Comparison of ENCODE assay signal across 9 mouse cellular contexts in genomic region chr15:86182646-86183045, GRCm38 (mm10). TPM values are rescaled to one million over a fixed set of nuclear protein-coding genes. Genes with fewer than 3 reads are reported as not detected.
DNase-seq lines count a peak whose midpoint lies in the region; ATAC-seq lines count a peak whose summit lies in the region.
"Had no signal": no experiment of that assay in that cellular context is flagged by ENCODE, and none has a peak within 500 bp of the region (broad histone marks: within the 10 kb centered on the region; RNA-seq: fewer than 3 reads in every experiment).

No protein-coding gene starts in this region.

- no peak overlapping the region for H3K9ac ChIP-seq in neural tube, embryonic 13.5 days
- peak overlapping the region; percentile 20; the same call in 1 of the 2 replicates for H3K9ac ChIP-seq in hindbrain, embryonic 14.5 days
- 0 out of 2 replicates have a peak overlapping the region, but pooled peaks have one; percentile 4 for H3K9ac ChIP-seq in lung, embryonic 16.5 days (ENCODE audit: low read length)

- peak overlapping the region; percentile 15; the same call in 1 of the 2 replicates for H3K4me2 ChIP-seq in neural tube, embryonic 13.5 days
- 0 out of 2 replicates have a peak overlapping the region, but pooled peaks have one; percentile 10 for H3K4me2 ChIP-seq in hindbrain, embryonic 14.5 days (replicated peaks)
- peak overlapping the region; percentile 26 for H3K4me2 ChIP-seq in lung, embryonic 16.5 days (ENCODE audit: low read depth, low read length)

- DNase-seq in adrenal gland, postnatal 10 days = peak; percentile 65
- DNase-seq in adrenal gland, postnatal 4 days (ENCODE audit: low spot score in 2 of 2) = no peak
- no peak for DNase-seq in neural tube, embryonic 10.5 days (ENCODE audit: extremely low spot score, low spot score)
- DNase-seq in hindbrain, embryonic 14.5 days (ENCODE audit: low spot score) = no peak
- peak; percentile 56 to 67 for DNase-seq in spleen, postnatal 14 days (ENCODE audit: low spot score in 2 of 2)
- no peak for DNase-seq in frontal cortex, adult 2 months (ENCODE audit: extremely low spot score in 1 of 2, low spot score in 1 of 2)

- WGBS in neural tube, embryonic 13.5 days = 60% methylated on average over 13 of the region's 13 CpGs
- 56% methylated on average over 13 of the region's 13 CpGs for WGBS in hindbrain, embryonic 14.5 days
- 26% methylated on average over 13 of the region's 13 CpGs for WGBS in lung, embryonic 16.5 days

- peak overlapping the region; percentile 69 for H3K27ac ChIP-seq in neural tube, embryonic 13.5 days (replicated peaks)
- H3K27ac ChIP-seq in hindbrain, embryonic 14.5 days = peak overlapping the region; percentile 47
- H3K27ac ChIP-seq in lung, embryonic 16.5 days (ENCODE audit: low read length) = peak overlapping the region; percentile 77

- H3K36me3 ChIP-seq in neural tube, embryonic 13.5 days = no peaks in the 10 kb centered on the region
- no peaks in the 10 kb centered on the region for H3K36me3 ChIP-seq in hindbrain, embryonic 14.5 days (replicated peaks; ENCODE audit: control insufficient read depth, insufficient read depth)
- no peaks in the 10 kb centered on the region for H3K36me3 ChIP-seq in lung, embryonic 16.5 days (ENCODE audit: control insufficient read depth, insufficient read depth, low read length)

- no peak overlapping the region for H3K4me3 ChIP-seq in neural tube, embryonic 13.5 days
- H3K4me3 ChIP-seq in hindbrain, embryonic 14.5 days (replicated peaks; ENCODE audit: low read length) = no peak overlapping the region; the same call in 1 of the 2 replicates
- no peak overlapping the region for H3K4me3 ChIP-seq in lung, embryonic 16.5 days (ENCODE audit: low read length)
- H3K4me3 ChIP-seq: erythroblast, embryonic 14.5 days had no signal

- no peak for ATAC-seq in neural tube, embryonic 13.5 days (ENCODE audit: low read depth)
- ATAC-seq in hindbrain, embryonic 14.5 days (ENCODE audit: low FRiP score) = no peak
- ATAC-seq in lung, embryonic 16.5 days (ENCODE audit: low read depth) = no peak

- no peaks in the 10 kb centered on the region for H3K27me3 ChIP-seq in neural tube, embryonic 13.5 days
- H3K27me3 ChIP-seq in hindbrain, embryonic 14.5 days (ENCODE audit: control insufficient read depth, insufficient read depth, low read length) = no peaks in the 10 kb centered on the region
- H3K27me3 ChIP-seq in lung, embryonic 16.5 days (ENCODE audit: control insufficient read depth, insufficient read depth, low read depth, low read length) = no peaks in the 10 kb centered on the region

- peaks cover 50% of the 10 kb centered on the region for H3K4me1 ChIP-seq in neural tube, embryonic 13.5 days (replicated peaks)
- H3K4me1 ChIP-seq in hindbrain, embryonic 14.5 days (replicated peaks; ENCODE audit: control insufficient read depth, insufficient read depth, low read length) = peaks cover 30% of the 10 kb centered on the region
- H3K4me1 ChIP-seq in lung, embryonic 16.5 days (replicated peaks; ENCODE audit: control insufficient read depth, insufficient read depth, low read length) = peaks cover 41% of the 10 kb centered on the region

- no peaks in the 10 kb centered on the region for H3K9me3 ChIP-seq in neural tube, embryonic 13.5 days
- no peaks in the 10 kb centered on the region for H3K9me3 ChIP-seq in hindbrain, embryonic 14.5 days (ENCODE audit: control insufficient read depth, low read length)
- no peaks in the 10 kb centered on the region for H3K9me3 ChIP-seq in lung, embryonic 16.5 days (ENCODE audit: control insufficient read depth, low read length)

RNA-seq across cellular contexts. Expression of gene Cerk, which starts 3.3 kb away (rescaled TPM):
- 10 to 100 TPM; 21.1 to 26.4 TPM for total RNA-seq in adrenal gland, postnatal 10 days (2021)
- 10 to 100 TPM; 26.3 to 26.8 TPM for total RNA-seq in adrenal gland, postnatal 4 days (2021)
- 30.4 and 31.4 TPM in 2 replicates for polyA plus RNA-seq in neural tube, embryonic 13.5 days (2015; fragmentation: Nextera tagmentation; extraction: Ambion mirVana)
- polyA plus RNA-seq in hindbrain, embryonic 14.5 days (2014; fragmentation: Nextera tagmentation; extraction: Ambion mirVana) = 28.3 and 31.1 TPM in 2 replicates
- polyA plus RNA-seq in lung, embryonic 16.5 days (2015; fragmentation: Nextera tagmentation; extraction: Ambion mirVana) = 25.2 and 26.4 TPM in 2 replicates
- polyA plus RNA-seq in frontal cortex, adult 2 months (2012; rRNA removed) = 50.2 TPM in 2 replicates

RNA-seq across cellular contexts. Expression of gene Tbc1d22a, which starts 31.6 kb away (rescaled TPM):
- total RNA-seq in adrenal gland, postnatal 10 days (2021) = 10 to 100 TPM; 26.2 to 31.6 TPM
- 10 to 100 TPM; 32.3 TPM for total RNA-seq in adrenal gland, postnatal 4 days (2021)
- 10.8 and 12.4 TPM in 2 replicates for polyA plus RNA-seq in neural tube, embryonic 13.5 days (2015; fragmentation: Nextera tagmentation; extraction: Ambion mirVana)
- polyA plus RNA-seq in hindbrain, embryonic 14.5 days (2014; fragmentation: Nextera tagmentation; extraction: Ambion mirVana) = 9.9 and 10.7 TPM in 2 replicates
- 13.6 and 14.3 TPM in 2 replicates for polyA plus RNA-seq in lung, embryonic 16.5 days (2015; fragmentation: Nextera tagmentation; extraction: Ambion mirVana)
- polyA plus RNA-seq in frontal cortex, adult 2 months (2012; rRNA removed) = 28.3 and 29.4 TPM in 2 replicates

Comparison
In these comparisons a context has a peak if more than half of its experiments do, and no peak if none do; other contexts are left out.
1. DNase-seq: peak in adrenal gland, postnatal 10 days (single experiment) and spleen, postnatal 14 days (2 of 2); none in adrenal gland, postnatal 4 days (0 of 2), neural tube, embryonic 10.5 days (single experiment), hindbrain, embryonic 14.5 days (single experiment) and frontal cortex, adult 2 months (0 of 2).
2. Peak in every context shown above with its lines, with median percentiles within 50 percentile points of each other: H3K27ac ChIP-seq and H3K4me2 ChIP-seq.